Mouse (Mus musculus): ENCODE results near the gene Kpna7. TPM values are rescaled to one million over a fixed set of nuclear protein-coding genes. Genes with fewer than 3 reads are reported as not detected.

Gene Kpna7
- polyA plus RNA-seq, 1 experiment from 2014 or later: not detected

GRCm38 (mm10) chr5:144954432-144954831 is 129.4 kb downstream of the Kpna7 start:
- H3K4me3 ChIP-seq (ENCODE audit: low read depth, low read length): no peak overlapping the region
- H3K27ac ChIP-seq (ENCODE audit: low read depth, low read length): no peak overlapping the region
- no peaks in the 10 kb centered on the region for H3K4me1 ChIP-seq (replicated peaks; ENCODE audit: control insufficient read depth, insufficient read depth, low read length)
- H3K27me3 ChIP-seq (ENCODE audit: control insufficient read depth, insufficient read depth, low read length): no peaks in the 10 kb centered on the region
- no peak overlapping the region for H3K9ac ChIP-seq (ENCODE audit: low read length)
- ATAC-seq (replicated peaks; ENCODE audit: low FRiP score) (no peak), DNase-seq (ENCODE audit: low spot score) (no peak)
- WGBS: 87% methylated on average over 7 of the region's 7 CpGs
- H3K4me2 ChIP-seq (ENCODE audit: low read depth, low read length, severe bottlenecking): no peak overlapping the region
- no peaks in the 10 kb centered on the region for H3K9me3 ChIP-seq (ENCODE audit: control insufficient read depth, low read length)
- H3K36me3 ChIP-seq (ENCODE audit: control insufficient read depth, insufficient read depth, low read length): no peaks in the 10 kb centered on the region

GRCm38 (mm10) chr5:144952592-144952991 is 131.2 kb downstream of the Kpna7 start:
- 84% methylated on average over 2 of the region's 2 CpGs for WGBS

GRCm38 (mm10) chr5:144950428-144951051 is 133.3 kb downstream of the Kpna7 start:
- no peak overlapping the region for H3K9ac ChIP-seq (ENCODE audit: low read length)
- no peak overlapping the region for H3K4me2 ChIP-seq (ENCODE audit: low read depth, low read length, severe bottlenecking)
- no peaks in the 10 kb centered on the region for H3K9me3 ChIP-seq (ENCODE audit: control insufficient read depth, low read length)
- no peak overlapping the region for H3K4me3 ChIP-seq (ENCODE audit: low read depth, low read length)
- no peaks in the 10 kb centered on the region for H3K36me3 ChIP-seq (ENCODE audit: control insufficient read depth, insufficient read depth, low read length)
- H3K4me1 ChIP-seq (replicated peaks; ENCODE audit: control insufficient read depth, insufficient read depth, low read length): no peaks in the 10 kb centered on the region
- no peak for ATAC-seq (replicated peaks; ENCODE audit: low FRiP score)
- no peaks in the 10 kb centered on the region for H3K27me3 ChIP-seq (ENCODE audit: control insufficient read depth, insufficient read depth, low read length)
- no peak for DNase-seq (ENCODE audit: low spot score)
- 93% methylated on average over 5 of the region's 5 CpGs for WGBS
- no peak overlapping the region for H3K27ac ChIP-seq (ENCODE audit: low read depth, low read length)

More at GRCm38 (mm10) chr5:144952592-144952991, 131.2 kb downstream of the Kpna7 start:
- Histone ChIP-seq H3K4me1 (replicated peaks; ENCODE audit: control insufficient read depth, insufficient read depth, low read length) (no peaks in the 10 kb centered on the region), H3K4me2 (ENCODE audit: low read depth, low read length, severe bottlenecking) (no peak overlapping the region), H3K9ac (ENCODE audit: low read length) (no peak overlapping the region), H3K27me3 (ENCODE audit: control insufficient read depth, insufficient read depth, low read length) (no peaks in the 10 kb centered on the region), H3K36me3 (ENCODE audit: control insufficient read depth, insufficient read depth, low read length) (no peaks in the 10 kb centered on the region), H3K27ac (ENCODE audit: low read depth, low read length) (no peak overlapping the region), H3K4me3 (ENCODE audit: low read depth, low read length) (no peak overlapping the region), H3K9me3 (ENCODE audit: control insufficient read depth, low read length) (no peaks in the 10 kb centered on the region)
- ATAC-seq (replicated peaks; ENCODE audit: low FRiP score): no peak
- no peak for DNase-seq (ENCODE audit: low spot score)

GRCm38 (mm10) chr5:144949856-144950255 is 134.0 kb downstream of the Kpna7 start:
- DNase-seq (ENCODE audit: low spot score) (no peak), ATAC-seq (replicated peaks; ENCODE audit: low FRiP score) (no peak)
- Histone ChIP-seq H3K27me3 (ENCODE audit: control insufficient read depth, insufficient read depth, low read length) (no peaks in the 10 kb centered on the region), H3K4me1 (replicated peaks; ENCODE audit: control insufficient read depth, insufficient read depth, low read length) (no peaks in the 10 kb centered on the region), H3K36me3 (ENCODE audit: control insufficient read depth, insufficient read depth, low read length) (no peaks in the 10 kb centered on the region), H3K4me3 (ENCODE audit: low read depth, low read length) (no peak overlapping the region), H3K9me3 (ENCODE audit: control insufficient read depth, low read length) (no peaks in the 10 kb centered on the region), H3K27ac (ENCODE audit: low read depth, low read length) (no peak overlapping the region), H3K4me2 (ENCODE audit: low read depth, low read length, severe bottlenecking) (no peak overlapping the region), H3K9ac (ENCODE audit: low read length) (no peak overlapping the region)
- 83% methylated on average over 4 of the region's 4 CpGs for WGBS

- ATAC-seq (replicated peaks; ENCODE audit: low FRiP score) (no peak), DNase-seq (ENCODE audit: low spot score) (no peak)
- no peak overlapping the region for H3K9ac ChIP-seq (ENCODE audit: low read length)
- no peak overlapping the region for H3K27ac ChIP-seq (ENCODE audit: low read depth, low read length)
- no peak overlapping the region for H3K4me2 ChIP-seq (ENCODE audit: low read depth, low read length, severe bottlenecking)
- no peaks in the 10 kb centered on the region for H3K27me3 ChIP-seq (ENCODE audit: control insufficient read depth, insufficient read depth, low read length)
- no peaks in the 10 kb centered on the region for H3K36me3 ChIP-seq (ENCODE audit: control insufficient read depth, insufficient read depth, low read length)
- 85% methylated on average over 11 of the region's 11 CpGs for WGBS
- H3K4me1 ChIP-seq (replicated peaks; ENCODE audit: control insufficient read depth, insufficient read depth, low read length): no peaks in the 10 kb centered on the region
- H3K4me3 ChIP-seq (ENCODE audit: low read depth, low read length): no peak overlapping the region
- H3K9me3 ChIP-seq (ENCODE audit: control insufficient read depth, low read length): no peaks in the 10 kb centered on the region
Measured at GRCm38 (mm10) chr5:144948422-144948821, 135.4 kb downstream of the Kpna7 start.

- Histone ChIP-seq H3K36me3 (ENCODE audit: control insufficient read depth, insufficient read depth, low read length) (no peaks in the 10 kb centered on the region), H3K9me3 (ENCODE audit: control insufficient read depth, low read length) (no peaks in the 10 kb centered on the region), H3K4me1 (replicated peaks; ENCODE audit: control insufficient read depth, insufficient read depth, low read length) (no peaks in the 10 kb centered on the region), H3K4me3 (ENCODE audit: low read depth, low read length) (no peak overlapping the region), H3K27me3 (ENCODE audit: control insufficient read depth, insufficient read depth, low read length) (no peaks in the 10 kb centered on the region), H3K9ac (ENCODE audit: low read length) (no peak overlapping the region), H3K4me2 (ENCODE audit: low read depth, low read length, severe bottlenecking) (no peak overlapping the region), H3K27ac (ENCODE audit: low read depth, low read length) (no peak overlapping the region)
- no peak for DNase-seq (ENCODE audit: low spot score)
- ATAC-seq (replicated peaks; ENCODE audit: low FRiP score): no peak
- 85% methylated on average over 1 of the region's 1 CpGs for WGBS
Measured at GRCm38 (mm10) chr5:144948002-144948401, 135.8 kb downstream of the Kpna7 start.

GRCm38 (mm10) chr5:144946032-144946431 is 137.8 kb downstream of the Kpna7 start:
- Histone ChIP-seq H3K9me3 (ENCODE audit: control insufficient read depth, low read length) (no peaks in the 10 kb centered on the region), H3K4me1 (replicated peaks; ENCODE audit: control insufficient read depth, insufficient read depth, low read length) (no peaks in the 10 kb centered on the region), H3K9ac (ENCODE audit: low read length) (no peak overlapping the region), H3K4me3 (ENCODE audit: low read depth, low read length) (no peak overlapping the region), H3K27ac (ENCODE audit: low read depth, low read length) (no peak overlapping the region), H3K27me3 (ENCODE audit: control insufficient read depth, insufficient read depth, low read length) (no peaks in the 10 kb centered on the region), H3K4me2 (ENCODE audit: low read depth, low read length, severe bottlenecking) (no peak overlapping the region), H3K36me3 (ENCODE audit: control insufficient read depth, insufficient read depth, low read length) (no peaks in the 10 kb centered on the region)
- no peak for ATAC-seq (replicated peaks; ENCODE audit: low FRiP score)
- 79% methylated on average over 4 of the region's 4 CpGs for WGBS
- no peak for DNase-seq (ENCODE audit: low spot score)

- Histone ChIP-seq H3K9me3 (ENCODE audit: control insufficient read depth, low read length) (no peaks in the 10 kb centered on the region), H3K4me1 (replicated peaks; ENCODE audit: control insufficient read depth, insufficient read depth, low read length) (no peaks in the 10 kb centered on the region), H3K9ac (ENCODE audit: low read length) (no peak overlapping the region), H3K27ac (ENCODE audit: low read depth, low read length) (no peak overlapping the region), H3K4me2 (ENCODE audit: low read depth, low read length, severe bottlenecking) (no peak overlapping the region), H3K27me3 (ENCODE audit: control insufficient read depth, insufficient read depth, low read length) (no peaks in the 10 kb centered on the region), H3K36me3 (ENCODE audit: control insufficient read depth, insufficient read depth, low read length) (no peaks in the 10 kb centered on the region), H3K4me3 (ENCODE audit: low read depth, low read length) (no peak overlapping the region)
- no peak for ATAC-seq (replicated peaks; ENCODE audit: low FRiP score)
- WGBS: 89% methylated on average over 7 of the region's 7 CpGs
- no peak for DNase-seq (ENCODE audit: low spot score)
Measured at GRCm38 (mm10) chr5:144944932-144945331, 138.9 kb downstream of the Kpna7 start.

GRCm38 (mm10) chr5:144944370-144944769 is 139.5 kb downstream of the Kpna7 start:
- H3K4me3 ChIP-seq (ENCODE audit: low read depth, low read length): no peak overlapping the region
- 87% methylated on average over 4 of the region's 4 CpGs for WGBS
- no peak overlapping the region for H3K4me2 ChIP-seq (ENCODE audit: low read depth, low read length, severe bottlenecking)

More at GRCm38 (mm10) chr5:144944370-144944769, 139.5 kb downstream of the Kpna7 start:
- DNase-seq (ENCODE audit: low spot score) (no peak), ATAC-seq (replicated peaks; ENCODE audit: low FRiP score) (no peak)
- Histone ChIP-seq H3K27ac (ENCODE audit: low read depth, low read length) (no peak overlapping the region), H3K9me3 (ENCODE audit: control insufficient read depth, low read length) (no peaks in the 10 kb centered on the region), H3K27me3 (ENCODE audit: control insufficient read depth, insufficient read depth, low read length) (no peaks in the 10 kb centered on the region), H3K9ac (ENCODE audit: low read length) (no peak overlapping the region), H3K36me3 (ENCODE audit: control insufficient read depth, insufficient read depth, low read length) (no peaks in the 10 kb centered on the region), H3K4me1 (replicated peaks; ENCODE audit: control insufficient read depth, insufficient read depth, low read length) (no peaks in the 10 kb centered on the region)
